Mouse (Mus musculus) liver, embryonic 14.5 days (tissue): Measurements from ENCODE around the gene Met.

Source experiments
- CTCF ChIP-seq: IDR thresholded peaks from 2 replicates; pipeline ENCODE4 v1.5.1; 2016; ENCODE audit warnings: antibody characterized with exemption, low read depth, control low read depth
- EP300 ChIP-seq: IDR thresholded peaks from 2 replicates; pipeline ENCODE4 v1.6.1; 2016; ENCODE audit warnings: antibody characterized with exemption, low read depth

- TF ChIP-seq CTCF (no peak), EP300 (no peak)
These were observed 22.2 kb downstream of the Met start for GRCm38 (mm10) chr6:17485782-17486181.
